Mouse (Mus musculus): ENCODE data around the gene Ttc5. TPM values are rescaled to one million over a fixed set of nuclear protein-coding genes. Genes with fewer than 3 reads are reported as not detected.

The Ttc5 gene
- 36.4 and 40.1 TPM in 2 replicates for polyA plus RNA-seq (2015; fragmentation: Nextera tagmentation; extraction: Ambion mirVana)

DNA sequence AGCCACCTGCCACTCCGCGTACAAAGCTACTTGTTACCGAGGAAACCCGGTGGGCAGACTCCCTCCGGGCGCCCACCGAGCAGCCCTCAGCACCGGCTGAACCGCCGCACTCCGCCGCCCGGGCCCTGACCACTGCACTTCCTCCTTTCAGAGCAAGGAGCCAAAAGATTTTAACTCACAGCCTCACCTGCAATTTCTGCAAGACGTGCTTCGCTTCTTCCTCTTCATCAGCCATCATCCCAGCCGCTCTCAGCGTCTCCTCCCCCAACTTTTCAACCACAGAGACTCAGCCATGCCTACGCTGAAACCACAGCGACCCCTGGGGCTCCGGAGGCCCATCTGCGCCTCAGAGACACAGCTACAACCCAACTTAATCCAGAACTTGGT lies at the start of gene Ttc5:
Gene Ttc5 (minus strand): TSS at position 269 of the 387 bp plus-strand sequence.

DNA sequence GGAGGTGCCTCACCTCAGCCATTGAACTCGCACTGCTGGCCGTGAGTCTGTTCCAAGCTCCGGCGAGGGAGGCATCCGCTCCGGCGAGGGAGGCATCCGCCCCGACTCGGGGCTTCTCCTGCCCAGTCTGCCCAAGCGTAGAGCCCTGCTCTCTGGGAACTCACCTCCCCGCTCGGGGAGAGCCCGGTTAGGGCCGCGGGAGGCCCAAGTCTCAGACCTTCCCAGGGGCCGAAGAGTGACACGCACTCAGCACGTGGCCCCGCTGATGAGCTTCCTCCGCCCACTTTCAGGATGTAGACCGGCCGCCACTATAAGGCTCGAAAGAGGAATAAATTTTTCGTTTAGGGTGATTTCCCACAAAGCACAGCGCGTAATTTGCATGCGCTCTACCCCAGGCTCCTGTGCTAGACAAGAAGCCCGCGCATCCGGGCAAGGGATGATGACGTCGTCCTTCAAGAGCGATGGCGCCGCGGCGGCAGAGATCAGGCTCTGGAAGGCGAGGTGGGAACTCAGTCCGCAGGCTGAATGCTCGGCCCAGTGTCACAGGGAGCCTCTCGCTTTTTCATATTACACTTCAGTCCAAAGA lies 22.3 kb upstream of the Ttc5 start, which contains the start of the genes Ccnb1ip1 and Parp2:
Gene Ccnb1ip1 (minus strand): TSS at position 246 of the 586 bp plus-strand sequence.
Gene Parp2 (plus strand): TSS at position 355 of the 586 bp plus-strand sequence.

DNA sequence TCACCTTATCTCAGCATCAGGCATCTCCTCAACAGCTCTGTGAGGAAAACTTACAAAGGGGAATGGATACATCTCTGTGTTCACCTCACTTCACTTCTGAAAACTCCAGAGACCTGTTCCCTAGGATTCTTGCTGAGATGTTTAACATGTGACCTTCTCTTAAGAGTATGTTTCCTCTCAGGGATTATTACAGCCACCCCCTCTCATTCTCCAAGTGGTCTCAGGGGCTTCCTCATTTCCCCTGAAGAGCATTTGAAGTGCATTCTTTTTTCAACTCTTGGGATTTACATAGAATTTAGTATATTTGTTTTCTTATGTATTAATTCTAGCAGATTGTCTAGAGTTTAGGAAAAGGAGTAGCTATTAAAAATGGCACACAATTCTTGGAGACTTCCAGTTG lies 40.3 kb downstream of the Ttc5 start, which contains the start of gene Olfr749:
Gene Olfr749 (minus strand): TSS at position 101 of the 400 bp plus-strand sequence.

Other genes with a start within 250 kb of the Ttc5 start
- gene Olfr744, start 170.6 kb downstream of the Ttc5 start, polyA plus RNA-seq (2015; fragmentation: Nextera tagmentation; extraction: Ambion mirVana) = not detected in 2 replicates
- not detected in 2 replicates for gene Olfr745, start 146.1 kb downstream of the Ttc5 start, polyA plus RNA-seq (2015; fragmentation: Nextera tagmentation; extraction: Ambion mirVana)
- not detected in 2 replicates for gene Olfr746, start 138.4 kb downstream of the Ttc5 start, polyA plus RNA-seq (2015; fragmentation: Nextera tagmentation; extraction: Ambion mirVana)
- gene Olfr747, start 92.3 kb downstream of the Ttc5 start, polyA plus RNA-seq (2015; fragmentation: Nextera tagmentation; extraction: Ambion mirVana) = not detected in 2 replicates
- gene Olfr748, start 78.1 kb downstream of the Ttc5 start, polyA plus RNA-seq (2015; fragmentation: Nextera tagmentation; extraction: Ambion mirVana) = not detected in 2 replicates
- gene Olfr749, start 40.4 kb downstream of the Ttc5 start, polyA plus RNA-seq (2015; fragmentation: Nextera tagmentation; extraction: Ambion mirVana) = not detected in 2 replicates
- not detected in 2 replicates for gene Ccnb1ip1, start 22.2 kb upstream of the Ttc5 start, polyA plus RNA-seq (2015; fragmentation: Nextera tagmentation; extraction: Ambion mirVana)
- 26.6 and 27.3 TPM in 2 replicates for gene Parp2, start 22.3 kb upstream of the Ttc5 start, polyA plus RNA-seq (2015; fragmentation: Nextera tagmentation; extraction: Ambion mirVana)
- gene Tep1, start 85.0 kb upstream of the Ttc5 start, polyA plus RNA-seq (2015; fragmentation: Nextera tagmentation; extraction: Ambion mirVana) = 6.8 and 7.5 TPM in 2 replicates
- gene Klhl33, start 112.0 kb upstream of the Ttc5 start, polyA plus RNA-seq (2015; fragmentation: Nextera tagmentation; extraction: Ambion mirVana) = 0.31 and 0.64 TPM in 2 replicates
- gene Osgep, start 139.4 kb upstream of the Ttc5 start, polyA plus RNA-seq (2015; fragmentation: Nextera tagmentation; extraction: Ambion mirVana) = 78.2 and 87.5 TPM in 2 replicates
- 91.5 and 98.7 TPM in 2 replicates for gene Apex1, start 139.4 kb upstream of the Ttc5 start, polyA plus RNA-seq (2015; fragmentation: Nextera tagmentation; extraction: Ambion mirVana)
- gene Pip4p1, start 145.3 kb upstream of the Ttc5 start, polyA plus RNA-seq (2015; fragmentation: Nextera tagmentation; extraction: Ambion mirVana) = 32.4 and 42.5 TPM in 2 replicates
- 46.9 and 49.2 TPM in 2 replicates for gene Pnp, start 145.6 kb upstream of the Ttc5 start, polyA plus RNA-seq (2015; fragmentation: Nextera tagmentation; extraction: Ambion mirVana)
- gene Gm49342, start 159.0 kb upstream of the Ttc5 start, polyA plus RNA-seq (2015; fragmentation: Nextera tagmentation; extraction: Ambion mirVana) = not detected in 2 replicates
- gene Pnp2, start 170.5 kb upstream of the Ttc5 start, polyA plus RNA-seq (2015; fragmentation: Nextera tagmentation; extraction: Ambion mirVana) = 0.75 and 1.3 TPM in 2 replicates
- 0.21 TPM in 1 of 2 replicates, not detected in the other for gene Rnase10, start 222.2 kb upstream of the Ttc5 start, polyA plus RNA-seq (2015; fragmentation: Nextera tagmentation; extraction: Ambion mirVana)

Measured in urinary bladder, postnatal 0 days (tissue).